Mouse (Mus musculus) right cerebral cortex, adult 2 months (tissue): Measurements from ENCODE around the gene Hist1h1d.
A peak's percentile ranks its signal among the peaks of the same experiment; 100 is the strongest.
"Not testable (repeated sequence)": the region's sequence is repeated elsewhere in the genome, so short reads cannot be mapped to it uniquely, and the experiment has no call there.

Experiments used
- DNase-seq, 2 experiments: peaks; one replicate each; pipeline ENCODE4 v3.0.0; 2021 to 2022; ENCODE audit warnings: low spot score in 2 of 2

The Hist1h1d gene

GRCm38 (mm10) chr13:23586099-23586939, 33.3 kb downstream of the Hist1h1d start:
- no peak for DNase-seq

GRCm38 (mm10) chr13:23586940-23587225, 33.8 kb downstream of the Hist1h1d start:
- DNase-seq: no peak

GRCm38 (mm10) chr13:23591206-23591605, 38.1 kb downstream of the Hist1h1d start:
- no peak for DNase-seq

GRCm38 (mm10) chr13:23591886-23592285, 38.8 kb downstream of the Hist1h1d start:
- not testable (repeated sequence) for DNase-seq

- DNase-seq: no peak
Measured at GRCm38 (mm10) chr13:23592614-23593013, 39.6 kb downstream of the Hist1h1d start.

- no peak for DNase-seq
Measured at GRCm38 (mm10) chr13:23593051-23593770, 40.1 kb downstream of the Hist1h1d start.

- DNase-seq: no peak
Measured at GRCm38 (mm10) chr13:23595185-23595584, 42.1 kb downstream of the Hist1h1d start.

GRCm38 (mm10) chr13:23595622-23596372, 42.7 kb downstream of the Hist1h1d start:
- no peak for DNase-seq

- DNase-seq: peak; percentile 65 to 83
Measured at GRCm38 (mm10) chr13:23597957-23598356, 44.9 kb downstream of the Hist1h1d start.

GRCm38 (mm10) chr13:23603182-23603699, 50.2 kb downstream of the Hist1h1d start:
- no peak for DNase-seq

- DNase-seq: no peak
Measured at GRCm38 (mm10) chr13:23604452-23604851, 51.4 kb downstream of the Hist1h1d start.

- DNase-seq: no peak
Measured at GRCm38 (mm10) chr13:23605052-23605451, 52.0 kb downstream of the Hist1h1d start.

GRCm38 (mm10) chr13:23609209-23609608, 56.1 kb downstream of the Hist1h1d start:
- no peak for DNase-seq

GRCm38 (mm10) chr13:23609844-23610243, 56.8 kb downstream of the Hist1h1d start:
- DNase-seq: no peak
